Mouse (Mus musculus): ENCODE measurements around the gene Nfib.

Nfib gene

DNA sequence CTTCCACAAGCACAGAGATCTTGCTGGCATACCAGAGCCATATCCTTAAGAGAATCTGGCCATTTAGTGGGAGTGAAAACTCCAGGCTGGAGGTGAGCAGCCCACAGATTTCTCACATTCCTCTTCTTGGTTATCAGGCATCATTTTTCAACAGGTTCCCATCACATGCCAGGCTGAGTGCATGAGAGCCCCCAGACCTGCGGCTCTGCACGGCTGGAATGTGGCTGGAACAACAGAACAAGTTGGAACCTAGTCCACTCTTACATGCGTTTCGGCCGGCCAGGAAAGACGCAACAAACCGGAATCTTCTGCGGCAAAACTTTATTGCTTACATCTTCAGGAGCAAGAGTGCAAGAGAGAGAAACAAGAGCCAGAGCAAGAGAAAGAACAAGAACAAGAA is 453.5 kb downstream of the Nfib start:
- no peak for DNase-seq (ENCODE audit: low read depth, low spot score)

DNA sequence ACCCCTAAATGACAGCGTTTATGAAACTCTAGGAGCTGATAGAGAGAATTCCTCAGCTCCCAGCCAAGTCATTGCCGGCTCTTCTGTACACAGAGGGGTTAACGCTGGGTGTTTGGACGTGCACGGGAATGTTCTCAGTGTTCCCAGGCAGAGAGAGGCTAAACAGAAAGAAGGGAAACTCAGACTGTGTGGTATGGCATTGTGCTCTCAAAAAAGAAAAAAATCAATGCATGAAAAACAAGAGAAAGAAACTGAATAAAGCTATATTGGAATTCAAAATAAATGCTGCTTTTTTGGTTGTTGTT is 455.2 kb downstream of the Nfib start:
- no peak for DNase-seq (ENCODE audit: low read depth, low spot score)

DNA sequence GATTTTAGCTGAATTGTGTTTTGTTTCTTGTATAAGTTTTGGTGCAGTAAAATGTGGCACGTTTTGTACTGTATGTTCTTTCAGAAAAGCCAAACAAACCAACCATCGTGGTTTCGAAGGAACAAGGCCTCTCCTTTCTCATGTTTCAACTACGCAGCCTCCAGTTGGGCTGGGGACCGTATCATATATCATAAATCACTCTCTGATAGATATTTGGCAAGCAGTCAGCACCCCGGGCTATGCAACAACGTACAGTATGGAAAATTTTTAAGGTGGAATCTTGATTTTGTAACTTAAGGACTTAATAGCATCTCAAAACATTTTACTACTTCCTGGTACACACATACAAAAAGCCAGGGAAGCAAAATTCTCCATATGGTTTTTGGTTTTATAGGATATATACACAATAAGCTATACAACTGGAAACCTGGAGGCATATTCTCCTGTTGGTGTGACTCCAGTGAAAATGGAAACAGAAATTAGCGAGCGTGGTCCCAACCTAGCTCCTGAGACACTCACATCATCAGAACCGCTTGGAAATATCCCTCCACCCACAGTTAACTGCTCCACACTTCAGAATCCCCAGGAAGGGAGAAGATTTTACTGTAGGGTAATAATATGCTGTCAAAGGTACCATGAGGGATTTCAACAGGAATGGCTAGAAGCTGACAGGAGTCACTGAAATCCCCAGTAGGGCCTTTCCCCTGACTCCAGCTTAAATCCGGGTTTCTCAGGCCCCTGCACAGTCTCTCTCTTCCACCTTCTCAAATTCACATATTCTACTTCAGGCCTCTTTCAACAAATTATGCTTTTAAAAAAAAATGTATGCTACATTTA is 455.8 kb downstream of the Nfib start:
- no peak for DNase-seq (ENCODE audit: low read depth, low spot score)

DNA sequence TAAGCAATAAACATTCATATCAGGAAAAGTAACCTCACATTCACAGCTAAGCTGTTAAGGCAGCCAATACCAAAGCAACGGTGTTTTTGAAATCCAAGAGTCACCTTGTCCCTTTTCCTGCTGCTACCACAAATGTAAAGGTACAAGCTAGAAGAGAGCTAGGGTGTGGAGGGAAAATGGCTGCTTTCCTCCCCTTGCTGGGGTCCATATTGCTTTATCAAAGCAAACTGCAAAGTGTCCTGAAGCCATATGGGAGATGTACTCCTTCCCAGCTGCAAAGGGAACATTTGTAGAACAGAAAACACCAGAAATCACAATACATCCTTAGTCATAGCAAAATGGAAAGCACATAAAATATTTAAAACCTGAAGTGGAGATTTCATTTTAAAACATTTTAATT is 456.6 kb downstream of the Nfib start:
- DNase-seq (ENCODE audit: low read depth, low spot score), result no peak

DNA sequence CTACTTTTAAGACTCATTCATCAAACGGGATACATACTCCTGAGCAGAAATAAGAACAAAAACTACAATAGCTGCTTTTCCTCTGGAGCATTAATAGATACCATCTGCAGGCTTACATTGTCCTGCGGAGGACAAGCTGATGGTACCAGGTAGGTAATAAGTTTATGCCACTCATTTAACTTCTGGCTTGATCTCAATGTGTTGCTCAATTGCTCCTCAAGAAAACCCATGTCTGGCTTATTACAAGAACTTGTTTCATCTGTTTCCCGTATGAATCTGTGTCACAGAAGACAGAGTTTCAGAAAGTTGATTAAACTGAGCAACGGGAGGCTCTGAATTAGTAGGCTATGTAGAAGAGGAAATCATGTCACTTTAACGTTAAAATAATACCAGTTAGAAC is 457.5 kb downstream of the Nfib start:
- DNase-seq (ENCODE audit: low read depth, low spot score), result no peak

DNA sequence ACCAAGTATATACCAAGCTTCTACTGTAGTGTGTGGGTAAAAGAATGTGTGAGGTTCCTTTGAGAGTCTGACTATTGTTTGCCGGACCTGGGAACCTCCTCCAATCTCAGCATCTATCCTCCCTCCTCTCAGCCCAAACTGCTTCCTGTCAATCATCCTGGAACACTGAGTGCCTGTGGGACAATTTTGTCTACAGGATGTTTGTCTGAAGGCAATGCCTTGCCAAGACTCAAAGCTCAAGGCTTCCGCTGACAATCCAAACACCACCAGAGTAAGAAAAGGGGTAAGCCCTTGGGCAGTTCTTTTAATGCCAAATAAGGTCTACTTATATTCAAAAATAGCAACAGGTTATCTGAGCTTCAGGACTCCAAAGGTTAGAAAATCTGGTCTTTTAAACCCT is 459.3 kb downstream of the Nfib start:
- no peak for DNase-seq (ENCODE audit: low read depth, low spot score)

All from ZHBTc4 (cell line).